Mouse (Mus musculus) forebrain, embryonic 14.5 days (tissue): ENCODE data around the gene Sugct. TPM values are rescaled to one million over a fixed set of nuclear protein-coding genes. Genes with fewer than 3 reads are reported as not detected.

Experiments used
- ATAC-seq: fragments of 200-750 bp; cut with Nextera tagmentation; 2 replicates; pipeline ENCODE4 v1.8.0; 2017; ENCODE audit warnings: mild to moderate bottlenecking, moderate library complexity
- DNase-seq: peaks from one replicate; pipeline ENCODE4 v3.0.0-alpha.2; 2015; ENCODE audit warnings: low spot score
- H3K27ac ChIP-seq: fragments of 300-500 bp; sonication (generic); 2 replicates; pipeline ENCODE4 v1.5.1; 2014; ENCODE audit warnings: low read depth, mild to moderate bottlenecking, control low read depth, low read length, moderate library complexity
- H3K27me3 ChIP-seq: fragments of 300-500 bp; sonication (generic); replicated peaks from 2 replicates; pipeline ENCODE4 v1.6.1; 2014; ENCODE audit warnings: low read length, control low read depth, mixed read lengths; ENCODE audit not compliant: control insufficient read depth, insufficient read depth
- H3K36me3 ChIP-seq: fragments of 300-500 bp; sonication (generic); 2 replicates; pipeline ENCODE4 v1.6.1; 2014; ENCODE audit warnings: low read length, control low read depth; ENCODE audit not compliant: control insufficient read depth, insufficient read depth
- H3K4me1 ChIP-seq: fragments of 300-500 bp; sonication (generic); 2 replicates; pipeline ENCODE4 v1.6.1; 2014; ENCODE audit warnings: antibody characterized with exemption, low read length, control low read depth; ENCODE audit not compliant: control insufficient read depth, insufficient read depth
- H3K4me2 ChIP-seq: fragments of 300-500 bp; sonication (generic); 2 replicates; pipeline ENCODE4 v1.6.1; 2014; ENCODE audit warnings: mild to moderate bottlenecking, control low read depth, low read length
- H3K4me3 ChIP-seq: fragments of 300-500 bp; sonication (generic); 2 replicates; pipeline ENCODE4 v1.5.1; 2014; ENCODE audit warnings: low read depth, low read length, control low read depth
- H3K9ac ChIP-seq: fragments of 300-500 bp; sonication (generic); 2 replicates; pipeline ENCODE4 v1.6.1; 2014; ENCODE audit warnings: mild to moderate bottlenecking, low read length, control low read depth, moderate library complexity
- H3K9me3 ChIP-seq: fragments of 300-500 bp; sonication (generic); replicated peaks from 2 replicates; pipeline ENCODE4 v1.6.1; 2016; ENCODE audit warnings: low read length, control low read depth, mixed read lengths; ENCODE audit not compliant: control insufficient read depth
- WGBS: fragments of 180-500 bp; shearing (Covaris S2); extraction: QIAGEN DNeasy Blood & Tissue Kit; methylation state at CpG from one replicate; pipeline ENCODE4 v1.1.7; 2014; 5-methylcytosine and 5-hydroxymethylcytosine counted together
- polyA plus RNA-seq: library from polyadenylated mRNA; unstranded; fragments of >200 nt; fragmentation: Nextera tagmentation; extraction: Ambion mirVana; gene quantifications from 2 replicates; pipeline ENCODE4 v1.2.1, GENCODE M21; 2014

Sugct gene
- polyA plus RNA-seq, 1 experiment from 2014 or later, result 1.7 TPM

GRCm38 (mm10) chr13:17432139-17432916 is 263.0 kb downstream of the Sugct start:
- no peak overlapping the region for H3K4me2 ChIP-seq
- H3K27me3 ChIP-seq, result no peaks in the 10 kb centered on the region
- ATAC-seq (peak; percentile 58), DNase-seq (peak; percentile 85)
- 43% methylated on average over 7 of the region's 7 CpGs for WGBS
- no peaks in the 10 kb centered on the region for H3K9me3 ChIP-seq
- no peaks in the 10 kb centered on the region for H3K4me1 ChIP-seq
- no peak overlapping the region for H3K9ac ChIP-seq
- H3K4me3 ChIP-seq, result no peak overlapping the region
- no peaks in the 10 kb centered on the region for H3K36me3 ChIP-seq
- no peak overlapping the region for H3K27ac ChIP-seq

- no peak overlapping the region for H3K4me2 ChIP-seq
These were observed 273.5 kb downstream of the Sugct start for GRCm38 (mm10) chr13:17421875-17422274.

DNA sequence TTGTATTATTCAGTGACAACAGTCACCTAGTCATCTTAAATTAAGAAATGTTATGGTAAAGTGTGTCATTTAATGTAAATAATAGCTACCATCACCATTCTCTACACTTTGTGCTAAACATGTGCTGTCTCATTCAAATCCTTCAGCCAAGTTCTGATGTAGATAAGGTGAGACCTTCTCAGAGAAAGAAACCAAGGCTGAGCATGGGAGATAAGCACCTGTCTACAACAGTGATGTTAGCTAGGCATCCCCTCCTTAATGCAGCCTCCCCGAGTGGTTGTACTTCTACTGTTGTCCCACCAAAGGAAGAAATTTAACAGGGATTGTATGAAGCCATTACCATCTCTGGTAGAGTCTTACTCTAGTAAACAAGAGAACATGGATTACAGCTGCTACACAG is 274.8 kb downstream of the Sugct start:
- ATAC-seq, result no peak
- Histone ChIP-seq H3K27me3 (no peaks in the 10 kb centered on the region), H3K4me2 (no peak overlapping the region), H3K4me1 (no peaks in the 10 kb centered on the region), H3K36me3 (no peaks in the 10 kb centered on the region), H3K9me3 (peaks cover 2% of the 10 kb centered on the region; the same call in 1 of the 2 replicates), H3K27ac (no peak overlapping the region), H3K9ac (no peak overlapping the region), H3K4me3 (no peak overlapping the region)
- 90% methylated on average over 1 of the region's 1 CpGs for WGBS
- no peak for DNase-seq

More at GRCm38 (mm10) chr13:17421875-17422274, 273.5 kb downstream of the Sugct start:
- Histone ChIP-seq H3K9ac (no peak overlapping the region), H3K27ac (no peak overlapping the region), H3K9me3 (peaks cover 2% of the 10 kb centered on the region; the same call in 1 of the 2 replicates), H3K4me1 (no peaks in the 10 kb centered on the region), H3K36me3 (no peaks in the 10 kb centered on the region), H3K4me3 (no peak overlapping the region), H3K27me3 (no peaks in the 10 kb centered on the region)
- no peak for DNase-seq
- ATAC-seq, result no peak
- WGBS, result 91% methylated on average over 6 of the region's 6 CpGs

DNA sequence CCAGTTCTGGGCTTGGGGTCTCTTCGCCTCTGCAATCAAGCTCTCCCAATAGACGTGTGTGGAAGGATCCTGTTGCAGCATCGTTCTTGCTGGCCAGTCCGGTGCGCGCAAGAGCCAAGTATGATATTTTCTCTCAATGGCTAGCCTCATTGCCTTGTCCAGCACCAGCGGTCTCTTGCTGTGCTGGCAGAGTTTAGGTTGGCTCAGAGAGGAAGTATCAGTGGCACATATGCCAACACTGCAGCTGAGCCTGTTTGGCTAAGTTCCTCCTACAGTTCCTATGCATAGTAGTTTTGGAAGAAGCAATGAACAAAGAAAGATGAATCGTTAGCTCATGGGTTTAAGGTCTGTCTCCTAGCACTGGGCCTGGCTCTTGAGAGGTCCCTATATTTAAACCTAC is 352.5 kb downstream of the Sugct start:
- H3K9ac ChIP-seq, result no peak overlapping the region
- H3K4me2 ChIP-seq, result no peak overlapping the region
- H3K4me1 ChIP-seq, result no peaks in the 10 kb centered on the region
- no peak overlapping the region for H3K27ac ChIP-seq
- no peaks in the 10 kb centered on the region for H3K36me3 ChIP-seq
- H3K27me3 ChIP-seq, result no peaks in the 10 kb centered on the region
- no peak for DNase-seq
- no peak overlapping the region for H3K4me3 ChIP-seq
- WGBS, result 91% methylated on average over 8 of the region's 8 CpGs
- no peak for ATAC-seq
- no peaks in the 10 kb centered on the region for H3K9me3 ChIP-seq

DNA sequence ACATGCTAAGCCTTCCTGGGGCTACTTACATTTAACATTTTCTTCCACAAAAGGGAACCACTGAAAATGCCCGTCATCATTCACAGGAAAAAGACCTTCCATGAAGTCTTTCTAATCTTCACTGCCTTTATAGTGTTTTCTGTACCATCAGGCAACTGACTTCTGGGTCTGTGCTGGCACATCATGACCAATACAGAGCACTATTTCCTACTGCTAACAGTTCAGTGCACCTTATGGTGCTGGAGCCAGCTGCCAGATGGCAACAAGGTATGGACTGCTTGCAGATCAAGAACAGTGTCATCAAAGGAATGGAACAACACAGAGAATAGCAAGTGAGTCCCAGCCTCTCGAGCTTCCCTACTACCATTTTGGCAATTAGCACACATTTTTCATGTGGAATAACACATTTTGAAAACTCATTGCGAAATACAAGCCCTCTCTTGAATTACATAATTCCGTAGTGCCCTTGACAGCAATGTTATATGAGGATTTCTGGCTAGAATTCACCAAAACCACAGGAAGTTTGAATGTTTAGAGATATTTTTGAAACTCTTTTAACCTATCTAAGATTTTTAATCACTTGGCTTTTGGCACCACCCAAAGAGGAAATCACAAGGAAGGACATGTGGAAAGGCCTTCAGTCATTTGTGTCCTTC is 359.3 kb downstream of the Sugct start:
- Histone ChIP-seq H3K9ac (no peak overlapping the region), H3K4me2 (no peak overlapping the region), H3K4me1 (no peaks in the 10 kb centered on the region), H3K9me3 (no peaks in the 10 kb centered on the region), H3K27ac (no peak overlapping the region), H3K4me3 (no peak overlapping the region), H3K36me3 (no peaks in the 10 kb centered on the region), H3K27me3 (no peaks in the 10 kb centered on the region)
- no peak for ATAC-seq
- DNase-seq, result no peak
- WGBS, result 89% methylated on average over 4 of the region's 4 CpGs

DNA sequence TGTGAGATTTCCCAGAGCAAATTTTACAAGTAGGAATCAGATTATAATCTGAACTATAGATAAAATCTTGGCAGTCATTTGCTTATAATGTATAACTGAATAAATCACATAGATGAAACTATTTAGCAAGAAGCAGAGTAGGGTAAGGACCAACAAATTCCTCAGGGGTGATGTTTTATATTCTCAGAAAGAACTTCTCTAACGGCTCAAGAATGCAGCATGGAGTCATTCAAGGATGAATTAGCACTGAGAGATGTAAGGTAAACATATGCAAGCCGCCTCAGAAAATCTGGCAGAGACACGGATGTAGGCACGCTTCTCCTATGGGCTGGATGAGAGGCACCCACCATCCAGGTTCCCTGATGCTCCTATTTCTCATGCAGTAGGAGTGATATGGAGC is 368.5 kb downstream of the Sugct start:
- no peak overlapping the region for H3K4me2 ChIP-seq
- 88% methylated on average over 4 of the region's 4 CpGs for WGBS
- H3K27ac ChIP-seq, result no peak overlapping the region
- no peaks in the 10 kb centered on the region for H3K27me3 ChIP-seq
- H3K4me3 ChIP-seq, result no peak overlapping the region
- H3K9ac ChIP-seq, result no peak overlapping the region
- no peaks in the 10 kb centered on the region for H3K9me3 ChIP-seq
- ATAC-seq, result no peak
- H3K4me1 ChIP-seq, result no peaks in the 10 kb centered on the region
- no peak for DNase-seq
- no peaks in the 10 kb centered on the region for H3K36me3 ChIP-seq

DNA sequence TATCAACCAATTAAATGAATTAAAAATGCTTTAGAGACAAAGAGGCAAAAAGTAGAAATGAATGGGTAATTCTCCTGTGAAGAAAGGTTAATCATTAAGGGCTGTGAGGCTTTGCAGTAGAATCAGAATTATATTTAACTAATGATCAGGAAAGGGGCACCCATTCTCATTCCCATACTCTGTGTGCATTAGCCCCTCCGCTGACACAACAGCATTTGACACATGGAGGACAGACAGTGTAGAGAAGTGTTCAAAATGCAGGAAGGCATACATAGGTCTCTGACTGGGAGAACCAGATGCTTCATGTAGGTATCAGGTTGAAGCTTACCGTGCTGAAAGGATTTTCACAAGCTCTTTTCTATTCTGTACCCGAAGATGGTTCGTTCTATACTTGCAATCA is 393.8 kb downstream of the Sugct start:
- ATAC-seq (no peak), DNase-seq (no peak)
- 44% methylated on average over 4 of the region's 4 CpGs for WGBS
- H3K4me3 ChIP-seq, result no peak overlapping the region
- no peaks in the 10 kb centered on the region for H3K27me3 ChIP-seq
- H3K36me3 ChIP-seq, result no peaks in the 10 kb centered on the region
- H3K9ac ChIP-seq, result no peak overlapping the region
- H3K9me3 ChIP-seq, result no peaks in the 10 kb centered on the region
- H3K27ac ChIP-seq, result no peak overlapping the region
- no peaks in the 10 kb centered on the region for H3K4me1 ChIP-seq
- H3K4me2 ChIP-seq, result no peak overlapping the region

DNA sequence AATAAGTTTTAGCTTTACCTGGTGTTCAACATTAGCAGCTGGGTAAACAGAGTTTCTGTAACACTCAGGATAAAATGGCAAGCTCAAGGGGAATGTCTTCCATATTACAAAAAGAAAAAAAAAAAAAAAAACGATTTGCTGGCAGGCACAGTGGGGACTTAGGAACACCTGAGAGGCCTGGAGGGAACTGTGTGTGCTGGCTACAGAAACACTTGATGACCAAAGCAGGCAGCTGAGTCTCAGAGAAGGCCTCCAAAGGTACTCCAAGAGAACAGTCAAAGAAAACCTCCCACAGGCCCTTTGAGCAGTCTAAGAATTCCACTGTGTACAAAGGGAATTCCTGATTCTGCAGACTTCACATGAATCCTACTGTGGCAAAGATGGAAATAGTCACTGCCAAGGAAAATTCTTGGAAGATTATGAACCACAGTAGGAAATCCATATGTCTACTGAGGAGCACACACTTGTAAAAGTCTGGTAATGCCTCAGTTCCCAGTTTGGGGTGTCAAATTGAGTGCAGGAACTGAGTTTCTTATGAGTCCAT is 397.8 kb downstream of the Sugct start:
- ATAC-seq, result no peak

GRCm38 (mm10) chr13:17296912-17297311 is 398.4 kb downstream of the Sugct start:
- DNase-seq (no peak), ATAC-seq (no peak)
- WGBS, result 28% methylated on average over 4 of the region's 4 CpGs
- Histone ChIP-seq H3K36me3 (no peaks in the 10 kb centered on the region), H3K9me3 (no peaks in the 10 kb centered on the region), H3K27me3 (no peaks in the 10 kb centered on the region), H3K4me2 (no peak overlapping the region), H3K9ac (no peak overlapping the region), H3K4me3 (no peak overlapping the region), H3K4me1 (no peaks in the 10 kb centered on the region), H3K27ac (no peak overlapping the region)

More for the DNA sequence above, 397.8 kb downstream of the Sugct start:
- peak; percentile 31 for DNase-seq
- no peak overlapping the region for H3K4me3 ChIP-seq
- H3K27me3 ChIP-seq, result no peaks in the 10 kb centered on the region
- H3K9ac ChIP-seq, result no peak overlapping the region
- H3K4me2 ChIP-seq, result no peak overlapping the region
- 31% methylated on average over 1 of the region's 1 CpGs for WGBS
- no peak overlapping the region for H3K27ac ChIP-seq
- no peaks in the 10 kb centered on the region for H3K4me1 ChIP-seq
- H3K36me3 ChIP-seq, result no peaks in the 10 kb centered on the region
- no peaks in the 10 kb centered on the region for H3K9me3 ChIP-seq
